Mouse (Mus musculus) c-Kit-positive CD71-positive TER-119-negative erythroid progenitor cells, embryonic 14.5 days (primary cell): ENCODE measurements around the gene Polr2f.

ENCODE experiments used
- DNase-seq: peaks from one replicate; pipeline ENCODE4 v3.0.0-alpha.2; 2013; ENCODE audit warnings: low read depth

Polr2f gene

DNA sequence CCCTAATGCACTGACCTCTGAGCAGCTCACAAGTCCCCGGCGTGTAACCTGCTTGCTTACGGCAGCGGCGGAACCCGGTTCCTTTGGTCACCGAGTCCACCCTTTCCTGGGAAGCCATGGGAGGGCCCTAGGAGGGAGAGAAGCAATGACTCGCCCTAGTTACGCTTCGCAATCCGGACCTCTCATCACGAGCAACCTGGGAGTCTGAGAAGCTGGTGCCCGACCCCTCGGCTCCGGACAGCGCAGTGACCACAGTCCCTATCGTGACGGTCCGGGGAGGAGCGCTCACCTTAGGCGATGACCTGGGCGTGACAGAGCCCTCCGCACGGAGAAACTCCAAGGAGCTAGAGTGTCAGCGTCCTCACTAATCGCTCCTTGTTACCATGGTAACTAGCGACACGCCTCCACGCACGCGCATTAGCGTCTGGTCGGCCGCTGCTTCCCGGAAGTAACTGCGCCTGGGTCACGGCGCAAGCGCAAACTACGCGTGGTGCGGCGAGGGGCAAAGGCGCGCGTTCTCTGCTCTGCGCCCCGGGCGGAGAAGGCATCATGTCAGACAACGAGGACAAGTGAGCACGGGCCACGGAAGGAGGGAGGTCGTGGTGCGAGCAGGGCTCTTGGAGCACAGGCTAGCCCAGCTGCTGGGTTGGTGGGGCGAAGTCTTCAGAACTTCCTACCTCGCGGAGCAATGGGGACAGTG lies at the start of gene Polr2f, which contains the start of gene 1700088E04Rik:
Gene Polr2f (plus strand): TSS at position 144 of the 700 bp plus-strand sequence.
Gene 1700088E04Rik (minus strand): TSS at position 388 of the 700 bp plus-strand sequence.
- peak; percentile 96 for DNase-seq

DNA sequence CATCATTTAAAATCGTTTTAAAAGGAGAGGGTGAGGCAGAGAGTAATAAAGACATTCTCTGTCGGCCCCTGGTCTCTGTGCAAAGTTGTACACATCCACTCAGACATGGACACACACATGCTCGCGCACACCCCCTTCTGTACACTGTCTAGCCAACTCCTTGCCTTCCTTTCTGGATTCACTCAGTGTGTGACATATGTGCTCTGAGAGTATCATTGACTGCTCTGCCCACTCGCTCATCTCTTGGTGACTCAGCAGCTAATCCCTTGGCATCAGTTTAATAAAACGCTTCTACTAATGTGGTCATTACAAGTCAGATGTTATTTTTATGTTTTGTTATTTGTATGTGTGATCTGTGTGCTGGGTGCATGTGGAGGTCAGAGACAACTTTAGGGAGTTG lies 48.5 kb upstream of the Polr2f start:
- DNase-seq, result no peak

DNA sequence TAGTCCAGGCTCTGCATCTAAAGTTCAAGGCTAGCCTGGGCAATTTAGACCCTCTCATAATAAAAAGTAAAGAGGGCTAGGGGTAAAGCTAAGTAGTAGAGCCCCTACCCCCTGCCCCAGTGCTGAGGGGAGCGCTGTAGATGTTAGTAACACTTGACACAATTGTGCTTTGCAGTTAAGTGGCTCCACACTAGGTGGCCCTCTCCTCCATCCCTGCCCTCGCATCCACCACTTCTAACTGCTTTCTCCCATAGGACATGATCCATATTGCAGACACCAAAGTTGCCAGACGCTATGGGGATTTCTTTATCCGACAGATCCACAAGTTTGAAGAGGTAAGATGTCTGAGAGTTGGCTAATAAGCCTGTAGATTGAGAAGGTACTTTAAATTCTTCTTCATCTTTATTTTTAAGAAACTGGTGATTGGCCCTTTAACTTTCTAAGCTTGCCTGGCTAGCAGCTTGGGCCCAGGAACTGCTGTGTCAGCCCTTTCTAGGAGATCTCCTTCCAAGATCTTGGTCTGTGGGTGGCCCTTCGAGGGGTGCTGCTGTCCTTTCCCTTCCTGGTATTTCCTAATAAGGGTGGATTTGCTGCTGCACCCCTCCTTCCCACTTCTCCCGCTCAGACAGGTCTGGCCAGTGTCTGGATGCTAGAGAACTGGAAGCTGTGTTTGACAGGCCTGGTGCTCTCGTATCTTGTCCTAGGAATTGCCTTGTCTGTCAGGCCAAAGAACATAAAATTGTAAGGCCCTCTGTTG lies 47.5 kb upstream of the Polr2f start:
- DNase-seq, result no peak

DNA sequence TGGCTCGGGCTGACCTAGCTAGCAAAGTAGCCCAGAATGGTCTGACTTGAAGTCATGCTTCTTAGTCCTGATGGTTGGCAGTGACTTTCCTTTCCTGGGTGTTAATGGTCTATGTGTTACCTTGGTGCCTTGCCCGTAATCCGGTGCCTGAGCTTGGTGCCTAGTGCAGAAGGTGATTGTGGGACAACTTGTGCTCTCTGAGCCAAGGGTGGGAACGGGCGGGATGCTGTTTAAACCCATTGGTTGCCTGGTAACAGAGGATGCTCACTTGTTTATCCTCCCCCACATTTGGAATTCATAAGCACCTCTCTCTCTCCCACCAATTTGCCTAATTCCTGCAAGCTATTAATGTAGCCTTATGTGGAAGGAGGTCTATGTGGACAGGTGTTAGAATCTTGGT lies 45.3 kb upstream of the Polr2f start:
- no peak for DNase-seq

DNA sequence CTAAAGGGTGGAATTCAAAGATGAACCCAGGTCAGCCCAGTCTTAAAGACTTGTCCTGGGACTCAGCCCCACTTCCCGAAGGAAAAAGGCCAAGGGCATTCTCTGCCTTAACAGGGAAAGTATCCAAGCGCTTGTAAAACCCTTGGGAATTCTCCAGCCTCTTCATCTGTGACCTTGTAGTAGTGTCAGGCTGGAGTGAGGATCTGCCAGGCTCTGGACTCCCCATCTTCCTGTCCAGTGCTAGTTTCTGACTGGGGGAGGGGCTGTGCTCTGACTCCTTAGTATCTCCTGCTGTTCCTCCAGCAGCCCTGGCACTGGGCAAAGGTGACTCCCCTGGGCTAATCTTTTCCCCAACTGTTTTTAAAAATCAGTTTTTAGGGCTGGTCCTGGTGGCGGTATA lies 44.3 kb upstream of the Polr2f start:
- DNase-seq, result no peak

DNA sequence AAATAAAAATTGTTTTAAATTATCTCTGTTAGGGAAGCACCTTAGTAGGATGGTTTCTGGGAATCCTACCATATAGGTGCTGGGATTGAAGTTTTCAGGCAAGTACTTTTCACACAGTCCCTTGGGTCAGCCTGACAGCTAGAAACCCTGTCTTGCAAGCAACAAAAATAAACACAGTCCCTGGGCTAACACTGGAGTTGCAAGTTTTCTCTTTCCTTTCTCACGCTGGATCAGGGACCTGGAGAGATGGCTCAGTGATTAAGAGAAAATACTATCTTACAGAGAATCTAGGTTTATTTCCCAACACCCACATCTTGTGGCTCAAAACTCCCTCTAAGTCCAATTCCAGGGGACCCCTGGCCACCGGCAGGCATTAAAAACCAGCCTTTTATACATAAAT lies 43.7 kb upstream of the Polr2f start:
- no peak for DNase-seq

DNA sequence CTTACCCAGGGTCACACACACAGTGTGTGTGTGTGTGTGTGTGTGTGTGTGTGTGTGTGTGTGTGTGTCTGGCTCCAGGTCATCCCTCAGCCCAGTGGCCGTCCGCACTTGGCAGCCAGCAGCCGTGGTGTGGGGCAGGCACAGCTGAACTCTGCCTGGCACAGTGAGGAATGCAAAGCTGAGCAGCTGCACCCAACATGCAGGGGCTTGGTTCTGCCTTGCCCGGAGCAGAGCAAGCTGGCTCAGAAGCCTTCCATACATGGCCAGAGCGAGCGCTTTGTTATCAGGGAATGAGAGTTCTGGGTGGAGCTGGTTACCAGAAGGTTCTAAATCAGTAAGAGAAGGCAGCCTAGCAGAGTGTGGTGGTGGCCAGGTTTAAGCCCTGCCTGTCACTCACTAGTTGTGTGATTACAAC lies 43.2 kb upstream of the Polr2f start:
- DNase-seq, result no peak

DNA sequence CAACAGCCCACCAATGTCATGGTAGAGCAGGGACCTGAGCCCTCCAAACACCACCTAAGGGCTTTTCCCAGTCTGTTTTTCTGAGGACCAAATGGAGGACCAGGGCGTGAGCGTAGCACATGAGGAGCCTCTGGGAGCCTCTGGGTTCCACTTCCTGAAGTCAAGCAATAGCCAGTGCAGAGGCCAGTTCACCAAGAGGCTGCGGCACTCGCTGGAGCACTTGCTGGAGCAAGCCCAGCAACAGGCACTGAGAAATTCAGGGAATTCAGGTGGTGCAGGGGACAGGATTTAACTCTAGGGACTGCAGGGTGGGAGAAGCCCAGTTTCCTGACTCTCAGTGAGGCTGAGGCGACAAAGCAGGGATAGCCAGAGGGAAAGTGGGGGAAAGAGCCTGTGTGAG lies 42.6 kb upstream of the Polr2f start:
- no peak for DNase-seq

DNA sequence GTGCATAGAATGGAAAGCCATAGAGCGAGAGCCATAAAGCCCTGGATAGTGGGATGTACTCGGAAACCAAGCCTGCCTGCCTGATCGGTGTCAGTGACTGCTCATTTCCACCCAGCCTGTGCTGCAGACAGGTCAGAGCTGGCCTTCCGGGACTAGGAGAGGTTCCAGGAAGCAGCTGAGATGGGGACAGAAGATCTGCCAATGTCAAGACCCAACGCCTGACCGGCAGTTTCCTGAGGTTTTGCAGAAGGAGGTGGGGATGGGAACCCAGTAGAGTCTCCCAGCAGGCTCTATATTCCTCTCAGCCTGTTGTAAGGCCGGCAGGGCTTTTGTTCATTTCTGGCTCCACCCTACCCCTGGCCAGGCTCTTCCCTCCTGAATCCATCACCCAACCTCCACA lies 41.9 kb upstream of the Polr2f start:
- no peak for DNase-seq

DNA sequence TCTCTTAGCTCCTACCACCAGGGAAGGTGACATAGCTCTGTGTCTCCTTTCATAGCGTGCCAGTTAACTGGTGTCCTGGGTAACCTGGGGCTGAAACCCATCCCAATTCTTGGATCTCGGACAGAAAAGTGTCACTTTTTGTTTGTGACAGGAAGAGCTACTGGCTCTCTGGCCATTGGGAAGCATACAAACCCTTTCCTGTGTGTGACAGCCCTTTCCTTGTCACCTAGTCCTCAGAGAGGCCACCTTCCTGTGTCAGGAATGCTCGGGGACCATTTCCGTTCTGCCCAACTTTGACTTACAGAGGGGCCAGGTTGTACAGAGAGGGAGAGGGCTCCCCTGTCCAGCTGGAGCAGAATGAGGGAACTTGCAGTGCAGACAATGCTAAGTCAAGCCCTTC lies 41.4 kb upstream of the Polr2f start:
- no peak for DNase-seq

DNA sequence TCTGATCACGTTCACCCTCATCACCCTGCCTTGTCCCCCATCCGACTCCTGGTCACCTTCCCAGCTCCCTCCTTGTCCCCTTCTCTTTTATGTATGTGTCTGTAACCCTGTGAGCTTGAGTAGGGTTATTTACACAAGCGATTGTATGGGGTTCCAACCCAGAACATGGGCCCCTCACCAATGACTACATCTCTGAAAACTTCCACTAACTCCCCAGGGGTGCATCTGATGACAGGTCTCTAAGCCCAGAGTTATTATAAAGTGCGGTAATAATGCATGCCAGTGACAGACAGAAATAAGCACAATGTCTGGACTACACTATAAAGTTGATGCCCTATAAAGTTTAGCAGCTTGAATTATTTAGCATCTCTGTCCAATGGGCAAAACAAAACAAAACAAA lies 40.4 kb upstream of the Polr2f start:
- DNase-seq, result no peak

DNA sequence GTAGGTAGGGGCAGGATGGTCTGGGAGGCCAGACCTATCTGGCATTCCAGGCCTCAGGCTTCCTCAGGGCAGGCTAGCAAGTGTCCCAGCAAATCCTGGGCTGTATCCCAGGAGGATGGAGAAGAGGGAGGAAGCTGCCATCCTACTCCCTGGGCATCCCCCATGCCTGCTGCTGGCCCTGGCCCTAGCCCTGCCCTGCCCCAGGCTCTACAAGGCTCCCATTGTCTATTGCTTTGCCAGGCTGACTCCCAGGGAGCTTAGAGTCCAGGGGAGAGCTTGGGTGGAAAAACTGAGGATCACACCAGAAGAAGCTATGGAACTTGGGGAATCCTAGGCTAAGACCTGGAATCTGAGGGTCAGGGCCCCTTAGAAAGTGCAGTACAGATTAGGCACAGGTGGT lies 39.3 kb upstream of the Polr2f start:
- DNase-seq, result no peak

DNA sequence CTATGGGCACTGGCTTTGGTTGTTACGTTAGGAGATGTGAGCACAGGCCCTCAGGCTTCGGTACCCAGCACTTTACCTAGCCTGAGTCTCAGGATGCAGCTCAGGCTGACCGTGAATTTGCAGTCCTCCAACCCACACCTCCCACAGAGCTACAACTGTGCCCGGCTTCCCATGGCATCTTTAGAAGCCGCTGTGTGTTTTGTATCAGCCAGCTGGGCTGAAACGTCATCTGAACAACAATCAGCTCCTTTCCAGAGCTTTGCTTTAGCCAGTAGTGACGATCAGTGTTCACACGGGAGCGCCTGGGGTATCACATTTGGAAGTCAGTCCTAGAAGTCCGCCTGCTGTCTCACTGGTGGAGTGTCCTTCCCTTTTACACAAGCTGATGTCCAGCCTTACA lies 37.5 kb upstream of the Polr2f start:
- no peak for DNase-seq

DNA sequence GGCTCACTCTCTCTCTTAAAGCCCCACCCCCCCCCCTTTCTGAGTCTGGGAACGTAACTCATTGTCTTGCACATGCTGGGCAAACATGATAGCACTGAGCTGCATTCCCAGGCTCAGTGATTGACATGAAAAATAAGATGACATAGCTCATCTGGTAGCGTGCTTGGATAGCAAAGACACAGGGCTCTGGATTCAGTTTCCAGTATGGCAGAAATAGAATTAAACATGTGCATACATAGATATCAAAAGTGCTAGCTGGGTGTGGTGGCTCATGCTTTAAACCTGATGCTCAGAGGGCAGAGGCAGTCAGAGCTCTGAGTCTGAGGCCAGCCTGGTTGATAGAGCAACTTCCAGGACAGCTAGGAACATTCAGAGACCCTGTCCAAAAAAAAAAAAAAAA lies 35.0 kb upstream of the Polr2f start:
- peak; percentile 63 for DNase-seq

DNA sequence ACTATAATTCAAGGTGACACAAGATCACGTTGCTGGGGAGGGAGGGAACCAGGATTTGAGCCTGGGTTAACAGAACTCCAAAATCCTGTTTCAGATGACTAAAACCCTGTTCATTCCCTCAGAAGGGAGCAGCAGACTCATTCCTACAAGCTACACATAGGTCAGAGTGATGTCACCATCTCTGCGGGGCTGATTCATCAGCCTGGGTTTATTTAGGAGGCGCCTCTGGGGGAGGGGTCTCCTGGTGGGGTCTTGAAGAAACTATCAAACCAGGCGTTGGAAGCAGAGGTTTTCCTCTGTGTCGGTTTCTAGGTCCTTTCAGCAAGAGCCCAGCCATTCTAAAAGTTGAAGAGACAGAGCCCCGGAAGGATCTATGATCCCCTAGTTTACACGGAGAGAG lies 32.8 kb upstream of the Polr2f start:
- DNase-seq, result no peak

DNA sequence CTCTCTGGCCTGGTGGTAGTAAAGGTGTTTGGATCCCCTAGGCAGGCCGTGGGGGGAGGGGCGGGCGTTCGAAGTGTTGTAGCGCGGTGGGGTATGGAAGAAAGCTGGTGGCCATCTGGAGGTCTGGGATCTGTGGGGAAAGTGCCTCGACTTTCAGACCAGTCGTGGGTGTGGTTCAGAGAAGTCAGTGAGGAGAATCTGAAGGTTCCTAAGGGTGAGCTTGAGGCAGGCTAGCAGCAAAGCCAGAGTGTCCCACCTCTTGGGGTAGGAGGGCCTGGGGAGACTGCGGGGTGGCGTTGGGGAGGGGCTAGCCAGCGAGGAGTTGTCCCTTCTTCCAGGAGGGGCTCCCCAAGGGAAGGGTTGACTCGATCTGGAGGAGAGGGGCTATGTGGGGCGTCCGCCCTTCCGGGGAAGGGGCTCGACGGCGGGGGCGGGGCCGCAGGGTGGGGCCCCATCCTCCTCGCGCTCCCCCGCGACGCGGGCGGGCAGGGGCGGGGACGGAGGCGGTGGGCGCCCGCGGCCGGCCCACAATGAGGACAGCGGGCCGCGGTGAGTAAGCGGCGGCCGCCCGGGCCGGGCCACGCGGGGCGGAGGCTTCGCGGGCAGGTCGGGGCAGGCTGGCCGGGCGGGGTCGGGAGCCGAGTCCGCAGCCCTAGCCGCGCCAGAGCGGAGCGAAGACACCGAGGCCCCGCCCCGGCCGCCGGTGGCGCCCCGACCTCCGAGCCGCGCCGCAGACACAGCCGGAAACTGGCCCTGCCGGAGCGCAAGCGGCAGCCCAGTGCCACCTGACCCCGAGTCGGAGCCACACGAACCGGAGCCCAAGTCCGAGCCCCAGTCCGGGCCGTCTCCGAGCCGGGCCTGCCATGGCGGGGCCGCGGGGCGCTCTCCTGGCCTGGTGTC lies 32.1 kb upstream of the Polr2f start, which contains the start of gene Micall1:
Gene Micall1 (plus strand): TSS at position 478 of the 900 bp plus-strand sequence.
- no peak for DNase-seq

DNA sequence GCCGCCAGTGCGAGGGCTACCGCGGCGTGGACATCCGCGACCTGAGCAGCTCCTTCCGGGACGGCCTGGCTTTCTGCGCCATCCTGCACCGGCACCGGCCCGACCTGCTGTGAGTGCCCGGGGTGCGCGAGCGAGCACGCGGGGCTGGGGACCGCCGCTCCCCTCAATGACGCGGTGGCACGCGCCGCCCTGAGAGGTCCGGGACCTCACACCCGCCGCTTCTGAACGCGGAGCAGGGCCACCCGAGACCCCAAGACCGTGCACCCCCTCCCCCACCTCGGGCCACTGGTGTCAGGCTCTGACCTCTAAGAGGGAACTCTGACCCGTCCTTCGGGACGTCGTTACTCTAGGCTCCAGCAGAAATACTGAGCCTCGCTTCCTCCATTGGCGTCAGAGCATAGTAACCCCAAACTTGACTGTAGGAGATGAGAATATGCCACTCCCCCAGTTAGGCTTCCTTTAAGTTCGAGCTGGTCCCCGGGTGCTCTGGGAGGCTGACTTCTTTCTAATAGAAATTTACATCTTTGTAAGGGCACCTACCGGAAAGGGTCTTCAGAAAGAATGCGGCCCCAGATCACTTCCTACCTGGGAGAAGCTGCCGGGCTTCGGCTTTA lies 31.4 kb upstream of the Polr2f start:
- no peak for DNase-seq

DNA sequence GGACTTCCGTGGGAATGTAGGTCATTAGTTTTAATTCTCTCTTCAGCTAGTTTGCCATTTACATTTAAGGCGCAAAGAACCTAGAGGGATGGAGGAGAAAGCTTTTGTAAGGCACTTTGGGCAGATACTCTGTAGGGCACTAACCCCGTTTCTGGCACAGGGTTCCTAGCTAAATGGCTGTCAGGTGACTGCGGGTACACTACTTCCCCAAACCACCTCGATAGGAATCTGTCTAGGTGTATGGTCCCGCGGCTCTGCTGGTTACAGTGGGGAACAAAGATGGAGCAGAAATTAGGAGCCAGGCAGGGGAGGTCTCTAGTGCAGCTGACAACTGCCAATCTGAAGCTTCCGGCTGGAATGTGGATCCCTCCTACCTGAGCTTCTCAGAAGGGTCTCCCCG lies 30.8 kb upstream of the Polr2f start:
- no peak for DNase-seq

DNA sequence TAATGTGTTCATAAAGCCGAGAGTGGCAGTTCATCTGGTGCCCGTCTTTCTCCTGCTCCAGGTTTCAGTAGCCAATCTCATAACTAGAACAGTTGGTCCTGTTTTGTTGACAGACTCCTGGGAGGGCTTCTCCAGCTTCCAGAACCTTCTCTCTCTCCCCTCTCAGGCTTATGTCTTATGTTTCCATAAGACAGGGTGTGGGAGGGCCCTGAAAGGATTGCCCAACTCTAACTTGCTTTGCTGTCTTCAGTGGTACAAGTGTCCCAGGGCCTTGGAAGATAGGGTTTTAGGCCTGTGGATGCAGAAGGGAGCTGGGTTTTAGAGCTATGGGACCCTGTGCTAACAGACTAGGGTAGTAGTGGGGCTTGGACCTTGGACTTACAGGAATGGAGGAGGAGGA lies 30.3 kb upstream of the Polr2f start:
- DNase-seq, result no peak

DNA sequence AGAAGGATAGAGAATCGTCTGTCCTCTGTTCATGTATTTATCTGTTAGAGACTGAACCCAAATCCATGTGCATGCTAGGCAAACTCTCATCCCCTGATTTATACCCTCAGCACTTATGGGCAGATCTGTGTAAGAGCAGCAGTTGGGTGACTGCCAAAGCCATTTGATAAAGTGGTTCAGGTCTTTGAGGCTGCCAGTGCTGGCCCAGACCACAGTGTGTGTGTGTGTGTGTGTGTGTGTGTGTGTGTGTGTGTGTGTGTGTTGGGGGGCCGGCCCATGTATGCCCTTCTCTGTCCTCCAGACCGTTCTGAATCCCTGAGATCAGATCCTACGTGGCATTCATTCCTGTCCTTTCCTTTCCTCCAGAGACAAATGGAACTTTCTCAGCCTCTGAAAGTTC lies 29.0 kb upstream of the Polr2f start:
- DNase-seq, result no peak

DNA sequence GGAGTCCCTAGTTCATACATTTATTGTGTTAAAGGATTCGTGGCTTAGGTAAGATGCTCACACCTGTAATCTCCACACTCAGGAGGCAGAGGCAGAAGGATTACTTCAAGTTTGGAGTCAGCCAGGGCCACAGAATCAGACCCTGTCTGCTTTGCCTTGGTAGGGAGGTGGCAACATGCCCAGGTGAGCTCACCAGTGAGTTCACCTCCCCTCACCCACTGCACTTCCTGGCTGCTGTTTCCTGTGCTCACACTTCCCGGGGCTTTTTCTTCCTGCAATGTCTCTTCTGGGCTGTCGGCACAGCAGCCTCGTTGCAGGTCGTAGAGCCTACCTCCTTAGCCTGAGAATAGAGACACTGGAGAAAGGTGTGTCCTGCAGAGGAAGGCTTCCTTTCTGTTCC lies 25.5 kb upstream of the Polr2f start:
- DNase-seq, result no peak

DNA sequence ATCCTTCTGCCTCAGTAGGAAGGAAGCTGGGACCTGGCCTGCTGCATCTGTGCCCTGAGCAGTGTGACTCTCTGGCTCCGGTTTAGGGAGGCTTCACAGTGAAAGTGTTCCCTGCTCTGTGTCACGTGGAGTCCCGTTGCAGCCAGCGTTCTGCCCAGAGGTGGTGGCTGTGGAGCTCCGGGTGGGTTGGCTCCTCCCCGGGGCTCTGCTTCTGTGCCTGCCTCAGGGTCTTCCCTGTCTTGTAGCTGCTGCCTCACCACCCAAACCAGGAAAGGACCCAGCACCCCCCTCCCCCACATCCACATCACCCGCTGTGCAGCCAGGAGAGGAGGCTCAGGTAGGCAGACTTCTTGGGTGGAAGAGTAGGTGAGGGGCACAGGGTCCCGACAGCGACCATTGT lies 21.3 kb upstream of the Polr2f start:
- no peak for DNase-seq
